Mouse (Mus musculus): ENCODE measurements at regions not wholly inside any gene's neighbourhood (a gene's known extent, or its start where the extent isn't known, plus 50 kb on each side); places are given as distances from the start of the nearest gene placed in this dataset.

- ATAC-seq: no peak
Measured at GRCm38 (mm10) chr4:97377593-97378542, 194.9 kb upstream of the Gm10192 start.

- no peak for ATAC-seq
Measured at GRCm38 (mm10) chr4:97360473-97360872, 177.5 kb upstream of the Gm10192 start.

- ATAC-seq: no peak
Measured at GRCm38 (mm10) chr4:97357958-97358357, 175.0 kb upstream of the Gm10192 start.

GRCm38 (mm10) chr4:97346799-97347198, 163.8 kb upstream of the Gm10192 start:
- ATAC-seq: no peak

GRCm38 (mm10) chr4:97344335-97344734, 161.4 kb upstream of the Gm10192 start:
- ATAC-seq: no peak

- no peak for ATAC-seq
Measured at GRCm38 (mm10) chr4:97343378-97343777, 160.4 kb upstream of the Gm10192 start.

Measured in CD4-positive, CD25-positive, alpha-beta regulatory T cell, adult 4 months (primary cell).